Mouse (Mus musculus): Measurements from ENCODE around the gene Gdf3.
"Not testable (repeated sequence)": the region's sequence is repeated elsewhere in the genome, so short reads cannot be mapped to it uniquely, and the experiment has no call there.

Gene Gdf3

DNA sequence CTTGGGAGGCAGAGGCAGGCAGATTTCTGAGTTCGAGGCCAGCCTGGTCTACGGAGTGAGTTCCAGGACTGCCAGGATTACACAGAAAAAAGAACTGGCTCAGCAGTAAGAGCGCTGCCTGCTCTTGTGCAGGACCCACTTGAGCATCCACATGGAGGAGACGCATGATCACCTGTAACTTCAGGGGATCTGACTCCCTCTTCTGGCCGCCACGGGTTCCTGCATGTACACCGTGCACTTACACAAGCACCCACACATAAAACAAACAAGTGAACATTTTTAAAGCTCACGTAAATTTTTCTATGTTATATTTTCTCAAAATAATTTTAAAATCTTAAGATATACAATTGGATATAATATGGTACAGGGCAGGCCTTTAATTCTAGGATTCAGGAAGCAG is 4.4 kb downstream of the Gdf3 start:
- peak; percentile 90 for DNase-seq (ENCODE audit: low read depth, low spot score)

- DNase-seq (ENCODE audit: low read depth, low spot score): no peak
Measured at GRCm38 (mm10) chr6:122604260-122604659, 5.6 kb downstream of the Gdf3 start.

DNA sequence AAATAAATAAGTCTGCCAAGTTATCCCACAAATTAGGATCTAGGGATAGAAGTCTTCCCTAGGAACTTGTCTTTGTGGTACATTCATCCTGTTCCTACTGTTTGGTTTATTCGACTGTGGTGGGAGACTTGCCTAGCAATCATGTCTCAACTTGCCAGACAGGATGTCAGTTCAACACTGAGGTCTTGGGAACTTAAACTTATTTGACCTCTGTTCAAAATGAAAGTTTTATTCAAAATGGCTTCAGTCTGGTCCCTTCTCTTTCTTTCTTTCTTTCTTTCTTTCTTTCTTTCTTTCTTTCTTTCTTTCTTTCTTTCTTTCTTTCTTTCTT is 6.9 kb downstream of the Gdf3 start:
- no peak for DNase-seq (ENCODE audit: low read depth, low spot score)

DNA sequence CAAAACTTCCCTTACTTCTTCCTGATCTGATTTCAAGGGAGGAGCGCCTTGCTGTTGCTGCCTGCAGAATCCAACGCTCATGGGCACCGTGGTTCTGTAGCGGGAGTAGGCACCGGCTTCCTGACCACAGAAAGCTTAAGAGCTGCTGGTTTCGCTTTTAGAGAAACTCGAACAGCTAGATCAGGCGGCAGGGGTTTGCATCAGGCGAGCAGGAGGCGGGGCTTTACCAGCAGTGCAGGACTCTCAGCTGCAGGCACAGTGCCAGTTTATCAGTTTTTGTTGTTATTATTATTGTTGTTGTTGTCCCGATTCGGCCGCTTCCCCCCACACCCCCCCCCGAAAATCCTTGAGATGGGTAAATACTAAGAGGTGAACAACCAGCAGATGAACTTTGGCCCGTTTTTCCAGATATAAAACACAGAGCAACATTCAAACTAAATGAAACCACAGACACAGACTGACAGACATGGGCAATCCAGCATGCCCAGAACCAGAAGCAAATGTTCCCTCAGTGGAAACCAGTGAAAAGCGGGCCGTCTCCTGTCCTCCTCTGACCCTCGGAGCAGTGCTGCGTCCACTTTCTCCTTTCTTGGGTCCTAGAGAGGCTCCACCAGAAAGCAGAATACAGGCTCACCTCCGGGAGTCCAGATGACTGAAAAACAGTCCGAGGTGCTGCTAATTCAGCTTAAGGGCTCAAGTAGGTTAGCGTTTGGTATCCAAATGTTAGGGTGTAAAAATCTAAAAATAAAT is 7.5 kb downstream of the Gdf3 start, which contains the start of gene Apobec1:
Apobec1 (minus strand) TSS at position 203 of the 750 bp plus-strand sequence.
- peak; percentile 83 for DNase-seq (ENCODE audit: low read depth, low spot score)

GRCm38 (mm10) chr6:122601615-122602014 is 8.3 kb downstream of the Gdf3 start:
- DNase-seq (ENCODE audit: low read depth, low spot score): no peak

- DNase-seq (ENCODE audit: low read depth, low spot score): no peak
Measured at GRCm38 (mm10) chr6:122601031-122601430, 8.9 kb downstream of the Gdf3 start.

- no peak for DNase-seq (ENCODE audit: low read depth, low spot score)
Measured at GRCm38 (mm10) chr6:122600066-122600646, 9.7 kb downstream of the Gdf3 start.

GRCm38 (mm10) chr6:122599054-122599737 is 10.7 kb downstream of the Gdf3 start:
- no peak for DNase-seq (ENCODE audit: low read depth, low spot score)

- no peak for DNase-seq (ENCODE audit: low read depth, low spot score)
Measured at GRCm38 (mm10) chr6:122598436-122598835, 11.5 kb downstream of the Gdf3 start.

GRCm38 (mm10) chr6:122598014-122598413 is 11.9 kb downstream of the Gdf3 start:
- no peak for DNase-seq (ENCODE audit: low read depth, low spot score)

DNA sequence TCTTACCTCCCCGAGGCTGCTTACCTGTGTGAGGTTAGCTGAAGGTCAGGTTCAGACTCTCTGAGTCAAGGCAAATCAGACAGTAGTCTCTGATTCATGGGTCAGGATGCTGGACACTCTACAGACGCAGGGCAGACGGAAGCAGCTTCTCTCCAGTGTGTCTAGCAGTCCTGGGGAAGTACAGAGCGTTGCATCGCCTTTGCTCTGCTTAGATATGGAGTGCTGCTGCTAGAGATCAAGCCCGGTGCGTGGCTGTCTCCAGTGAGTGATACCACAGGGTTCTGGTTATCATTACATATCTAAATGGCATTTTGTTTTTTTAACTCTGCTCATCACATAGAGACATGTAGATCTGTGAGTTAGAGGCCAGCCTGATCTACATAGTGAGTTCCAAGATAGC is 13.3 kb downstream of the Gdf3 start:
- no peak for DNase-seq (ENCODE audit: low read depth, low spot score)

DNA sequence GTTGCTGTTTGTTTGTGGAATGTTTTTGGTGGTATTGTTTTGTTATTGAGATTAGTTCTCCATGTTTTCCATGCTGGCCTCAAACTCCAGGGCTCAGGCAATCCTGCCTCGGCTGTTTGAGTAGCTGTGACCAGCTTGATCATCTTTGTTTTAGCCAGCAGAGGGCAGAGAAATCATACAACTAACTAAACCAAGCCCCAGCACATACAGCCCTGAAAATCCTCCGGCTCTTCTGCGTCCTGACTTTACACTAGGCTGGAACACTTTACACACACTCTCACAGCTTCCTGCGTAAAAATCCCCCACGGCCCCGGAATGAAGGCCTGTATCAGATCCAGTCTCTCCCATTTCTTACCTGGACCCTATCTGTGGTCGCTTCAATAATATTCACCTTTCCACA is 14.2 kb downstream of the Gdf3 start:
- peak; percentile 79 for DNase-seq (ENCODE audit: low read depth, low spot score)

GRCm38 (mm10) chr6:122592905-122593304 is 17.0 kb downstream of the Gdf3 start:
- peak; percentile 71 for DNase-seq (ENCODE audit: low read depth, low spot score)

- peak; percentile 82 for DNase-seq (ENCODE audit: low read depth, low spot score)
Measured at GRCm38 (mm10) chr6:122591027-122591758, 18.7 kb downstream of the Gdf3 start.

- no peak for DNase-seq (ENCODE audit: low read depth, low spot score)
Measured at GRCm38 (mm10) chr6:122579086-122579485, 30.8 kb downstream of the Gdf3 start.

GRCm38 (mm10) chr6:122577030-122577429 is 32.9 kb downstream of the Gdf3 start:
- DNase-seq (ENCODE audit: low read depth, low spot score): peak; percentile 48

DNA sequence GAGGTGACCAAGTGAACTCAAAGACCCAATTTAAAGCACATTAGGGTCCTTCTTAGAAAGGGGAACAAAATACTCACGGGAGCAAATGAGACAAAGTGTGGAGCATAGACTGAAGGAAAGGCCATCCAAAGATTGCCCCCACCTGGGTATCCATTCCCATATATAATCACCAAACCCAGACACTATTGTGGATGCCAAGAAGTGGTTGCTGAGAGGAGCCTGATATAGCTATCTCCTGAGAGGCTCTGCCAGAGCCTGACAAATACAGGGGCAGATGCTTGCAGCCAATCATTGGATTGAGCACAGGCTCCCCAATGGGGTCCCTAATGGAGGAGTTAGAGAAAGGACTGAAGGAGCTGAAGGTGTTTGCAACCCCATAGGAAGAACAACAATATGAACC is 34.9 kb downstream of the Gdf3 start:
- DNase-seq (ENCODE audit: low read depth, low spot score): not testable (repeated sequence)

DNA sequence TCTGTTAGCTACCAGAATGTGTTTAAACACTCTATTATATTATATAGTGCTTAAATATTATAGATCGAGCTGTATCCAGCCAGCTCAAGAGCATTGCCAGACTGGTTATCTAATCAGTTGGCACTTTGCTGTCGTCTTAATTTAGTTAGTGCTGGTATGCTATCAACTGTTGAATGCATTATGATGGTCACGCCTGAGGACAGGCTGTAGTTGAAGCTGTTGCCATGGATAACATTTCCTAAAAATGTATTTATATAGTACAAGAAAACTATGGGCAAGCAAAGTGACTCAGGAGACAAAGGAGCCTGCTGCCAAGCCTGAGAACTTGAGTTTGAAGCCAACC is 38.3 kb downstream of the Gdf3 start:
- no peak for DNase-seq (ENCODE audit: low read depth, low spot score)

- no peak for DNase-seq (ENCODE audit: low read depth, low spot score)
Measured at GRCm38 (mm10) chr6:122570695-122571616, 38.9 kb downstream of the Gdf3 start.

DNA sequence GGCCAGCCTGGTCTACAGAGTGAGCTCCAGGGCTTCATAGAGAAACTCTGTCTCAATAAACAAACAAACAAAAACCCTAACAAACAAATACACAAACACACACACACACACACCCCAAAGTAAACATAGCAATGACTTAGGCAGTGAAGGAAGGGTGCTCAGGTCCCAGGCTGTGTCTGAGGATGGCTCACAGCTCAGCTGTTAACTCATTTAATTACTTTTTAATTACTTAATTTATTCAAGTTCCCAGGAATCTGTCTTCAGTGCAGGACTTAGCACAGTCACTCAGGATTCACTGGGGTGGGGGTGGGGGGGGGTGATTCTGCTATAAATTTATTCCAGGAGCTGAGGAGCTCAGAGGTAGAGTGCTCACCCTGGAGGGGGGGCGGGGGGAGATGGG is 40.1 kb downstream of the Gdf3 start:
- DNase-seq (ENCODE audit: low read depth, low spot score): no peak

- no peak for DNase-seq (ENCODE audit: low read depth, low spot score)
Measured at GRCm38 (mm10) chr6:122569113-122569512, 40.8 kb downstream of the Gdf3 start.

Measured in ZHBTc4 (cell line).